In the genomic region with DNA sequence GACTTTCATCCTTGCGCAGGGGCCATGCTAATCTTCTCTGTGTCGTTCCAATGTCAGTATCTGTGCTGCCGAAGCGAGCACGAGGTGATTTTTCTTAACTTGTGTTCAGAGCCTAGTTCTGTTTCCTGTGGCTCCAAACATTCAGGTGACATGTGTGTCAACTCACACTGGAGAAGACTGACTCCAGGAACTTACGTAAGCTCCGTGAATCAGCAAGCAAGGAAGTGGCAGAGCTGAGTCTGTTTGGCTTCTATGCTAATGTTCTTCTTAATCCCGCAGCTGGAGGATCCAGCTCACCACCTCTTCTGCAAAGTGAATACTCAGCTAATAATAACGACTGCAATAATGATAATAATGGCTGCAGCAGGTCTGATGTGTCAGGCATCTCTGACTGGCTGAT, we compare ENCODE assay signal across 25 mouse cellular contexts. TPM values are rescaled to one million over a fixed set of nuclear protein-coding genes. Genes with fewer than 3 reads are reported as not detected.
DNase-seq lines count a peak whose midpoint lies in the region; ATAC-seq and TF ChIP-seq lines count a peak whose summit lies in the region.
"Had no signal": no experiment of that assay in that cellular context is flagged by ENCODE, and none has a peak within 500 bp of the region (broad histone marks: within the 10 kb centered on the region; RNA-seq: fewer than 3 reads in every experiment).

No protein-coding gene starts in this region.

- DNase-seq in 416B (ENCODE audit: low read depth): peak; percentile 84
- peak; percentile 8 for DNase-seq in fat pad, adult 2 months (ENCODE audit: extremely low read depth, low read depth, low spot score)
- no peak for DNase-seq in liver, postnatal 0 days
- DNase-seq in spleen, postnatal 4 days (ENCODE audit: low spot score in 2 of 2): no peak
- no peak for DNase-seq in left cerebral cortex, adult 8-10 months (ENCODE audit: low spot score in 2 of 2)
- no peak for DNase-seq in hindbrain, postnatal 0 days (ENCODE audit: low spot score)
- DNase-seq: adrenal gland, postnatal 25 days; cerebellum, adult 11-12 months; cerebellum, postnatal 10 days; gastrocnemius, postnatal 10 days; heart, adult 11 months; heart, postnatal 10 days; kidney, adult 11 months; kidney, postnatal 36 days; left cerebral cortex, postnatal 4 days; lung, postnatal 14 days; thymus, adult 2 months had no signal

- H3K27ac ChIP-seq in liver, postnatal 0 days (ENCODE audit: low read depth): peak overlapping the region; percentile 83
- H3K27ac ChIP-seq in hindbrain, postnatal 0 days: no peak overlapping the region
- H3K27ac ChIP-seq in forebrain, embryonic 12.5 days: no peak overlapping the region
- H3K27ac ChIP-seq: kidney, embryonic 15.5 days; midbrain, embryonic 15.5 days; stomach, postnatal 0 days had no signal

- H3K4me3 ChIP-seq in E14TG2a.4 (replicated peaks; ENCODE audit: low read length): peak overlapping the region; percentile 60
- H3K4me3 ChIP-seq in liver, postnatal 0 days (ENCODE audit: low read depth, low read length): no peak overlapping the region
- no peak overlapping the region for H3K4me3 ChIP-seq in hindbrain, postnatal 0 days (ENCODE audit: low read length)
- H3K4me3 ChIP-seq in forebrain, embryonic 12.5 days (replicated peaks): no peak overlapping the region
- H3K4me3 ChIP-seq: heart, embryonic 12.5 days; kidney, embryonic 15.5 days; midbrain, embryonic 15.5 days; myocyte had no signal

- ATAC-seq in liver, postnatal 0 days: no peak
- no peak for ATAC-seq in hindbrain, postnatal 0 days
- ATAC-seq in forebrain, embryonic 12.5 days (ENCODE audit: low FRiP score): no peak
- ATAC-seq: forebrain, embryonic 14.5 days; midbrain, embryonic 15.5 days had no signal

- WGBS in liver, postnatal 0 days (ENCODE audit: insufficient replicate concordance): 43% methylated on average over 9 of the region's 9 CpGs
- WGBS in hindbrain, postnatal 0 days: 56% methylated on average over 9 of the region's 9 CpGs
- WGBS in forebrain, embryonic 12.5 days: 56% methylated on average over 9 of the region's 9 CpGs

- no peak overlapping the region; the same call in 1 of the 2 replicates for H3K9ac ChIP-seq in liver, postnatal 0 days (replicated peaks)
- no peak overlapping the region for H3K9ac ChIP-seq in hindbrain, postnatal 0 days (replicated peaks; ENCODE audit: low read length)
- H3K9ac ChIP-seq in forebrain, embryonic 12.5 days: no peak overlapping the region
- H3K9ac ChIP-seq: heart, embryonic 12.5 days; kidney, embryonic 15.5 days; midbrain, embryonic 15.5 days had no signal

- no peak for TF ChIP-seq CTCF in E14TG2a.4 (conservative IDR thresholded peaks at IDR 0.05; ENCODE audit: low read length)
- TF ChIP-seq CTCF in liver, postnatal 0 days (IDR thresholded peaks at IDR 0.05; ENCODE audit: low read depth): no peak
- TF ChIP-seq CTCF in hindbrain, postnatal 0 days (IDR thresholded peaks at IDR 0.05; ENCODE audit: low read depth): no peak

- peaks cover 93% of the 10 kb centered on the region for H3K4me1 ChIP-seq in E14TG2a.4 (replicated peaks; ENCODE audit: low read depth, low read length)
- H3K4me1 ChIP-seq in liver, postnatal 0 days (ENCODE audit: insufficient read depth): peaks cover 59% of the 10 kb centered on the region
- no peaks in the 10 kb centered on the region for H3K4me1 ChIP-seq in hindbrain, postnatal 0 days (ENCODE audit: insufficient read depth, low read length)
- no peaks in the 10 kb centered on the region for H3K4me1 ChIP-seq in forebrain, embryonic 12.5 days
- H3K4me1 ChIP-seq: kidney, embryonic 15.5 days had no signal

- H3K36me3 ChIP-seq in E14TG2a.4 (ENCODE audit: insufficient read depth, low read length): peaks cover 71% of the 10 kb centered on the region
- no peaks in the 10 kb centered on the region for H3K36me3 ChIP-seq in liver, postnatal 0 days (replicated peaks; ENCODE audit: insufficient read depth, low read length)
- no peaks in the 10 kb centered on the region for H3K36me3 ChIP-seq in hindbrain, postnatal 0 days (ENCODE audit: insufficient read depth, low read length)
- no peaks in the 10 kb centered on the region for H3K36me3 ChIP-seq in forebrain, embryonic 12.5 days (replicated peaks)
- H3K36me3 ChIP-seq: heart, embryonic 12.5 days; kidney, embryonic 15.5 days; midbrain, embryonic 15.5 days had no signal

- H3K4me2 ChIP-seq in liver, postnatal 0 days (ENCODE audit: low read depth, low read length): no peak overlapping the region; the same call in 1 of the 2 replicates
- no peak overlapping the region for H3K4me2 ChIP-seq in hindbrain, postnatal 0 days (ENCODE audit: low read depth, low read length)
- no peak overlapping the region for H3K4me2 ChIP-seq in forebrain, embryonic 12.5 days
- H3K4me2 ChIP-seq: heart, embryonic 12.5 days; kidney, embryonic 15.5 days; midbrain, embryonic 15.5 days had no signal

- H3K9me3 ChIP-seq in E14TG2a.4 (ENCODE audit: low read length): no peaks in the 10 kb centered on the region
- H3K9me3 ChIP-seq in liver, postnatal 0 days (ENCODE audit: low read length): no peaks in the 10 kb centered on the region
- H3K9me3 ChIP-seq in hindbrain, postnatal 0 days (ENCODE audit: low read length): no peaks in the 10 kb centered on the region
- H3K9me3 ChIP-seq in forebrain, embryonic 12.5 days: no peaks in the 10 kb centered on the region
- H3K9me3 ChIP-seq: heart, embryonic 12.5 days; kidney, embryonic 15.5 days; midbrain, embryonic 15.5 days had no signal

- TF ChIP-seq EP300 in liver, postnatal 0 days (IDR thresholded peaks at IDR 0.05; ENCODE audit: low read depth): no peak

- H3K27me3 ChIP-seq in E14TG2a.4 (ENCODE audit: insufficient read depth, low read length): no peaks in the 10 kb centered on the region
- H3K27me3 ChIP-seq in liver, postnatal 0 days (ENCODE audit: insufficient read depth, low read length): no peaks in the 10 kb centered on the region
- H3K27me3 ChIP-seq in hindbrain, postnatal 0 days (ENCODE audit: insufficient read depth, low read length): no peaks in the 10 kb centered on the region
- H3K27me3 ChIP-seq in forebrain, embryonic 12.5 days: no peaks in the 10 kb centered on the region; the same call in 1 of the 2 replicates
- H3K27me3 ChIP-seq: kidney, embryonic 15.5 days; midbrain, embryonic 15.5 days had no signal

RNA-seq across cellular contexts. Expression of a gene that starts 25.9 kb away (rescaled TPM):
- polyA plus RNA-seq in liver, postnatal 0 days (2015; fragmentation: Nextera tagmentation; extraction: Ambion mirVana): 15.8 and 17.7 TPM in 2 replicates
- 100 to 1,000 TPM; 149 to 164 (median 158) TPM for total RNA-seq in left cerebral cortex, adult 8-10 months (2022)
- total RNA-seq in hindbrain, postnatal 0 days (2014; rRNA removed): 69.8 and 83.7 TPM in 2 replicates
- polyA plus RNA-seq in hindbrain, postnatal 0 days (2015; fragmentation: Nextera tagmentation; extraction: Ambion mirVana): 17.5 and 18.9 TPM in 2 replicates
- 40.3 and 41.8 TPM in 2 replicates for polyA plus RNA-seq in forebrain, embryonic 12.5 days (2016; fragmentation: Nextera tagmentation; extraction: Ambion mirVana)

Comparison
In these comparisons a context has a peak if more than half of its experiments do, and no peak if none do; other contexts are left out.
1. DNase-seq: peak in 416B (single experiment) and fat pad, adult 2 months (single experiment); none in liver, postnatal 0 days (single experiment), spleen, postnatal 4 days (0 of 2), left cerebral cortex, adult 8-10 months (0 of 2) and hindbrain, postnatal 0 days (single experiment).